Mouse (Mus musculus) monocyte, adult 2 months (primary cell): Measurements from ENCODE around the gene Zfp593.
"Not testable (repeated sequence)": the region's sequence is repeated elsewhere in the genome, so short reads cannot be mapped to it uniquely, and the experiment has no call there.

Experiments used
- DNase-seq, 2 experiments: peaks; one replicate each; pipeline ENCODE4 v3.0.0; 2022; ENCODE audit warnings: low spot score in 2 of 2, low read depth in 1 of 2

The Zfp593 gene

DNA sequence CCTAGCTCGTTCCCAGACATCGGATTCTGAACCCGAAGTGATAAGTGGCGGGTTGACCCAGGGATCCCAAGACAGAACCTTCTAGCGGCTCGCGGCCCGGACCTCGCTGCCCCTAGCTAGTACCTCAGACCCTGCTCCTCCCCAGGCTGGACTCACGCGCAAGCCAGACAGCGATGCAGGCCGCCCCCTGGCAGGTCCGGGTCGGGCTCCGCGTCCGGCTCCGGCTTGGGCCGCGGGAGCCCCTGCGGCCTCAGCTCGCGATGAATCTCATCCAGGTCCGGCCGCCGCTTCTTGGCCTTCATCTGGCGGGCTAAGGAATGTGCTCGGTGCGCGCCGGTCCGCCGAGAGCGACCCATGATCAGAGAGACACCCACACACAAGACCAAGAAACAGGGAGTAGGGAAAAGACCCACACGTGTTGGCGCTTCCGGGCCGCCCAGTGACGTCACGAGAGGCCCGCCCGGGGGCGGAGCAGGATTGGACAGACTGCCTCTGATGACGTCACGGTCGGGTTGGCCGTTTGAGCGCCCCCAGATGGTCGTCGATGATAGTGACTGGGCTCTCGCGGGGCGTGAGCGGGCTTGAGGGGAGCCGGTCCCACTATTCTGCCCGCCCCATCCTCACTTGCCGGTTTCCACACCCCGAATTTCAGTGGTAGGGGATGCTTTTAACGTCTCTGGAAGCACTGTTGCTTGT is at the start of gene Zfp593:
Gene Zfp593 (minus strand): TSS at position 445 of the 696 bp plus-strand sequence.
- peak; percentile 85 to 94 for DNase-seq

DNA sequence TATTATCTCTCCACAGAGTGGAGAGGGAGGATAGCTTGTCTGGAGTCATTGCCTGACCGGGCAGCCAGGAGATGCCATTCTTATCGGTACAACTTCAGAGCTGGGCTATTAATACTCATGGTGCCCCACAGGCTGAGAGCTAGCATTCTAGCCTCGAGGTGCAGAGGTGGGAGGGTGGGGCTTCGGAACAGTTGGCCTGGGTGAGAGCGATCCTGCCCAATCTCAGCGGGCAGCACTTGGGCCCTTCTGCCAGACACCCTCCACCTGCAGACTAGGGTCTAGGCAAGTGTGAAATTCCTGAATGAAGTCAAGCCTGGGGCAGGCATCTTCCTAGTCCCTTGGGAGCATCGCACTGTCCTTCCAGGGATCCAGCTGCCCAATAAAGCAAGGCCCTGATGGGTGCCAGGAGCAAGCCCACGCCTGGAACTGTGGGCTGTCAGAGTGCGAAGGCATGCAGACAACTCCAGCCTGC is 48.3 kb upstream of the Zfp593 start:
- no peak for DNase-seq

DNA sequence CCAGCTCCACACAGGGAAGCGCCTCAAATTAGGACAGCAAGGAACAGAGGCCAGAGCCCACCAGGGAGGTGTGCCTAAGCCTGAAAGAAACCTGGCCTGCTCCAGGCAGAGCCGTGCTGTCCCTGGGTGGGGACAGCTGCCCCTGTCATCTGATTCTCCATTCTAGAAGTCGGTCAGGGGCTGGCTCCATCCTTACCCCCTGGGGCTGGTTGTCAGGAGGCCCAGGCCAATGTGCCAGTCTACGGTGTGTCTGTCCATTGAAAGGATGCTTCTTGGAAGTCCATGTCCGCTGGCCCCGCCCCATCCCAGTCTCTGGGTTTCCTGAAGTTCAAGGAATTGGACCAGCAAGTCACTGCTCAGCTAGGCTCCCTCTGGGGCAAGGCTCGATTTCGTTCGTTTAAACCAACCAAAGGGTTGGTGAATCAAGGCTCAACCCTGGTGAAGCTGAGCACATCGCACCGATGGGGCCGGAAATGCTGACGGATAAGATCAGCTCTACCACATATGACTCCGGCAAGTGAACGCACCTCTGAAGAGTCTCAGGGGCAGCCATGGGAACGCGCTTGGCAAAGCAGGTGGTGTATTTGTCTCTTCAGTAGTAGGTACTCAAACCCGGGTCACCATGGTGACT is 47.8 kb upstream of the Zfp593 start:
- DNase-seq = no peak

DNA sequence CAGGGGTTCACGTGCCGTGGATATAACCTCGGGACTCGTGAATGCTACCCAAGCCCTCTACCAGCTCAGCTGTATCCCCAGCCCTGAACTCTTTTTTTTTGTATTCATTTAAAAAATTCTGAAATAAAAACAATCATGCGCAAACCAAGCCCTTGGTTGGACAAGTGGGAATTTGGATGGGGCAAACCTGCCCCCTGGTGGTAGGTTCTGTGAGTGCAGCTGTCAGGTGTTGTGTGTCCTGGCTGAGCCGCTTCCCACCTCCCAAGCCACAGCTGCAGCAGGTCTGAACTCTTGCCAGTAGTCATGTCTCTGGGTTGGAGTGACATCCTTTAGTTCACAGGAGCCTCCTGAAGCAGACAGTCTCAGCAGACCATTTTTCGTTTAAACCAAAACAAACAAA is 46.7 kb upstream of the Zfp593 start:
- DNase-seq = peak in 1 of 2 experiments; percentile 65

DNA sequence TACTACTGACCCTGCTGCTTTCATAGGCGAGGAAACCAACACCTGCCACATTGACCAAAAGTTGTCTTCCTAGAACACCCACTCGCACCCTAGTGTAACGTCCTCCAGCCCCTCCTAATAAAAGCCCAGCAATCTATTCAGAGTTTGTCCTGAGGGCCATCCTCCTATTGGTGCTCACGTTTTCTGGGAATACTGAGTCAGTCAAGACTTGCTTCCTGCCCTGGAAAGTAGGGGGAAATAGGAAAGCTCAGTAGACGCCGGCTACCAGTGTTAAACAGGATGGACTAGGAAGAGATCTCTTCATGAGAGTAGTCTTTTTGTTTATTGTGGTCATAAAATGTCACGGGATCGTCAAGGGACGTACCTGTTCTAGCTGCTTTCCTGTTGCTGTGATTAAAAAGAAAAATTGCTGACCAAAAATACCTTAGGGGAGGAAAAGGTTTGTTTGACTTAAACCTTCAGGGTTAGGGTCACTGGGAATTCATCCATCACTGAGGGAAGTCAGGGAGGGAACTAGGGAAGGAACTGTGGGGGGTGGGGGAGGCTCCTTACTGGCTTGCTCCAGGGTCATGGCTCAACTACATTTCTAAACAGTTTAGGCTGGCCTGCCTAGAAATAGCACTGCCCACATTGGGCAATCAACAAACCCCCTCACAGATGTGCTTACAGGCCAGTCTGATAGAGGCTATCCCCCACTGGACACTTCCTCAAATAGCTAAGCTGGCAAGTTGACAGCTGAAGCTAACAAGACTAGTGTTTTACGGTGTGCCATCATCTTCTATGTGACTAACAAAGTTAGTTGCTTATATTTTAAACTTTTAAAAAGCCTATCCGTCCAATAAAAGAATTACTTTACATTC is 43.2 kb upstream of the Zfp593 start:
- no peak for DNase-seq

DNA sequence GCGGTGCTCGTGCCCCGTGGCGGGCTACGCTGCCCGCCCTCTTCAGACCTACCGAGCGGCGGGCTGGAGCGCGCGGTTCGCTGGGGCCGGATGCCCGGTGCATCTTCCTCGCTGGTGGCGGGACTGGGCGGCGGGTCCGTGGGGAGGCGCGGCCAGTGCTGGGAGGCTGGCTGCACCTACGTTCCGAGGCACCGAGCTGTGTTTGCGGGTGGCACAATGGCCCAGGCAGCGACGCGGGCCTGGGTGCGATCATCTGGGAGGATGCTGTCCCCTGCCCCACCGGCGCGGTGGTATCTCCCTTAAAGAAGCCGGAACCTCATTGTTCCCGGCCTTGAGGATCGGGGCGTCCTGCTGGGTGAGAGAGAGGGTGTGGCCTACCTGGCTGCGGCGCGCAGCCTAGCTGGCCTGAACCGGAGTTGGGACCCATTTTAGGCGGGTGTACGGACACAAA is 42.2 kb upstream of the Zfp593 start, which contains the start of gene Pdik1l:
Gene Pdik1l (minus strand): TSS at position 321 of the 451 bp plus-strand sequence.
- DNase-seq = peak in 1 of 2 experiments; percentile 38

DNA sequence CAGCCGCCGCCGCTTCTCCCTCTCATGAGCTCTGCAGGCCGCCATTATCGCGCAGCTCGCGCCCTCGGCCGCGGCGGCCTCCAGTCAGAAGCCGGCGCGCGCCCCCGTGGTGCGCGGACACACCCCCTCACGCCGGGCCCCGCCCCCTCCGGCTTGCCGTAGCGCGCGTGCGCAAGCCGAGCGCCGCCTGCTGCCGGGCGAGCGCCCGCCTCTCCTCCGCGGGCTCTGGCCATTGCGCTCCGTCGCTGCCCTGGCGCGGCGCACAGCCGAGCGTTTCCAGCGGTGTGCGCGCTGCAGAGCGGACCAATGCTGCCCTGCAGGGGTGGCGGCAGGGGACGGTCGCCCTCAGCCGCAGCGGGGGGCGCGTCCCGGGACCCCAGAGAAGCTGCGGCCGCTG is 41.8 kb upstream of the Zfp593 start:
- peak; percentile 88 to 96 for DNase-seq

DNA sequence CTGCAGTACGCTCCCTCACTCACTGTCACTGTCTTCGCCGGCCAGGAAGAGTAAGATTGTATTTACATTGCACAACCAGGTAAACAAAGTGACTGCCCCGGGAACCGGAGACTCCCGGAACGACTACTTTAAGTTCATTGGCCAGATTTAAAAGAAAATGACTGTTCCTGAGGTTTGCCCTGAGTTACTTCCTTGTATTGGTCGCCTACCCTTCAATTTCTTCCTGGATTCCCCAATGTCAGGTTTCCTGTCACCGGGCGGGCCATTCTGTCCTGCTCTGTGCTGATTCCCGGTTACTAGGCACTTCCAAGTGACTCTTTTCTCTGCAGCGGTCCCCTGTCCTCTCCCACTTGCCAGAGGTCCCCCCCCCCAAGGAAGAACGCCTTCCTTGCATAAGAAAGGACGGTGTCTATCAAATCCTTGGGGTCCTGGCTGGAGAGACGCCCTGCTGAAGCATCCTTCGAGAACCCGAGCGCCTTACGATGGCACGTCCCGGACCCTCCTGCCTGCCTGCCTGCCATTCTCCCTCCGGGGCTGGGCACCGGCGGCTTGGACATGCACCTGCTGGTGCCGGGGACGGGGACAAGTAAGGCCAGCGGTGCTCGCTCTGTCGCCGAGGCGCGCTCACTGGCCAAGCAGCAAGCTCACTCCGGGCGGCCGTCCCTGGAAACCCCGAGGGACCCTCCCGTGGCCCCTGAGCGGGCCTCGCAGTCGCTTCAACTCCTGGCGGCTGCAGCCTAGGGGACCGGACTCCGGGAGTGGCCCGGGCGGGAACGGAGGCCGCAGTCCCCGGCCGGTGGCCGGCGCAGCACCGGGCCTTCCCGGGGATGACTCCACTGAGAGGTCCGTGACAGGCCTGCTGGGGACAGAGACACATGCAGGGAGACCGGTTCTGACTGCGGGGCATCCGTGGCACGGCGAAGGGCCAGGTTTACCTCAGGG is 41.1 kb upstream of the Zfp593 start:
- DNase-seq = no peak

DNA sequence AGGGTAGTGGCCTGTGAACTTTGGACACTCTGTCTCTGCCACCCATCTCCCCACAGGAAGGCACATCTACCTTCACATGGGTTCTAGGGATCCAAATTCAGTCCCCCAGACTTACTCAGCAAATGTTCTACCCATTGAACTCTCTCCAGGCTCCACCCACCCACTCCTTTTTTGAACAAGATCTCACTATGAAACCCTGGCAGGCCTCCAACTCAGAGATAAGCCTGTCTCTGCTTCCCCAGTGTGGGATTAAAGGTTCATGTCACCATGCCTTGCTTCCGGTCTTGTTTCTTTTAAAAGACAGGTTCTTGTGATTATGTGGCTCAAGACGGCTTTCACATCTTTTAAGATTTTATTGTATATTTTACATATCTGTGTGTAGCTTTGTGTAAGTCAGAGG is 39.5 kb upstream of the Zfp593 start:
- no peak for DNase-seq

DNA sequence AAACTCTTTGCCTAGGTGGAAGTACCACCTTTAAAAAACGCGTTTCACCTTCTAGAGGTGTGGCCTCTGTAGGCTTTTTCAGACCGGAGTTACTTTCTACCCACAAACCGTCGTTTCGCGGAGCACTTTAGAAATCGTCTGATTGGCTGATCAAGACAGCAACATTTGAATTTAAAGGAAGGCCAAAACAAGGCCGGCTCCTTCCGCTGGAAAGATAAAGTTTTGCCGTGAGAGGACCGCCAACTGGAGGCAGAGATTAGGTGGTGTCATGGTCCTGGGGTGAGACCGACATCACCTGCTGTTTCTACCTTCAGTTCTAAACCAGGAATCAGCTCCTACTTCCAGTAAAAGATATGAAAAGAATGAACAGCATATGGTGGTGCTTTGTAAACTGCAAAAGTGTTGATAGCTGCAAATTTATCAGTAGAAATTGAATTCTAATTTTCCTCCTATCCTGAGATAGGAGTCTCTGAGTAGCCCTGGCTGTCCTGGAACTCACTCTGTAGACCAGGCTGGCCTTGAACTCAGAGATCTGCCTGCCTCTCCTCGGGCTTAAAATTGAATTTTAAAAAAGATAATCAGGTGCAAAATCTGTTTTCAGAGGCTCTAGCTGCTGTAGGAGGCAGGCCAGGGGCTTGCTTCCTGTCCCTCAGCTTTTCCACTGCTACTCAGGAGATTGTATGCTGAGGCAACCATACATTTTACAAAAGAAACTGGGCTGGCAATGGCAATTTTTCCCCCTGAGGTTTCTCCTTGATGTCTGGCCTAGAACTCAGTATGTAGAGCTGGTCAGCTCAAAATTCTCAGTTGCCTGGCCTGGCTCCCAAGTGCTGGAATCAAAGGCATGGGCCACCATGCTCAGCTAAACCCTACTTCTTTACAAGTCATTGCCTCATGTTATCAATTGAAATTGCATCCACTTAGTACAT is 28.3 kb upstream of the Zfp593 start:
- no peak for DNase-seq

DNA sequence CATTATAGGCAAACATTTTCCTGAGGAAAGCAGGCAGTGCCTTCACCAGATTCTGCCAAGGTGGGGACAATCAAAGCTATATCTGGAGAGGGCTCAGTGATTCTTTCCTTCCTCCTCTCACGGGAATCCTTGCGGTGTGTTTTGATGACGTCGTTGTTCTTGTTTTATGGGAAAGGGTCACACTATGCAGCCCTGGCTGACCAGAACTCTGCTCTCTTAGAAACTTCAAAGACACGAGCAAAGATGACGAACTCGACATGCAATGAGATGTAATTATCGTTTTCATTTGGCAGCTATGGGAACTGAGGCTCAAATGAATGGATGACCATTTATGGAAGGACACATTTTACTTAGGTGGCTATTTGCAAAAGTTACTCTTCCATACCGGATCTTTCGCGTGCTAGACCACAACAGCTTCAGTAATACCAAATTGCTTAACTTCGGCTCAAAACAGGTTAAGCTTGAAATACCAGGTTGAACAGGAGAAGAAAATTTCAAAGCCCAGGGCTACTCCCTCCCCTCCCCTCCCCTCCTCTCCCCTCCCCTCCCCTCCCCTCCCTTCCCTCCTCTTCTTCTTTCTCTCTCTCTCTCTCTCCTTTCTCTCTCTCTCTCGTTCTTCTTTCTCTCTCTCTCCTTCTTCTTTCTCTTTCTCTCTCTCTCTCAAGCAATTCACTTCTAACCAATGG is 27.5 kb upstream of the Zfp593 start:
- no peak for DNase-seq

DNA sequence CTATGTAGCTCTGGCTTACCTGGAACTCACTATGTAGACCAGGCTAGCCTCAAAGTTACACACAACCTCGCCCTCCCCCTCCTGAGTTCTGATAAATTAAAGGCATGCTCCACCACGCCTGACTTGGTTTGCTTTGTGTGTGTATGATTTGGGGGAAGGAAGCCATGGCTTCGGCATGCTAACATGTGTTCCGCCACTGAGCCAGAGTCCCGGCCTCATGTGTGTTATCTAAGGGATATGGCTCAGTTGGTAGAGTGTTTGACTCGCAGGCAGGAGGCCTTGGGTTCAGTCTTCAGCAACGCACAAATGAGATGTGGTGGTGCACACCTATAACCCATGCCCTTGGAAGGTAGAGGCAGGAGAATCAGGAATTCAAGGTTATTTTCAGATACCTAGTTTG is 26.6 kb upstream of the Zfp593 start:
- no peak for DNase-seq

DNA sequence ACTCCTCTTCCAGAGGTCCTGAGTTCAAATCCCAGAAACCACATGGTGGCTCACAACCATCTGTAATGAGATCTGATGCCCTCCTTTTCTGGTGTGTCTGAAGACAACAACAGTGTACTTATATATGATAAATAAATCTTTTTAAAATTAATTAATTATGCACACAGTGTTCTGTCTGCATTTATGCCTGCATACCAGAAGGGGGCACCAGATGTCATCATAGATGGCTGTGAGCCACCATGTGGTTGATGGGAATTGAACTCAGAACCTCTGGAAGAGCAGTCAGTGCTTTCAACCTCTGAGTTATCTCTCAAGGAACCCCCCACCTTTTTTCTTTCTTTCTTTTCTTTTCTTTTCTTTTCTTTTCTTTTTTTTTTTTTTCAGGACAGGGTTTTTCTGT is 24.2 kb upstream of the Zfp593 start:
- not testable (repeated sequence) for DNase-seq

DNA sequence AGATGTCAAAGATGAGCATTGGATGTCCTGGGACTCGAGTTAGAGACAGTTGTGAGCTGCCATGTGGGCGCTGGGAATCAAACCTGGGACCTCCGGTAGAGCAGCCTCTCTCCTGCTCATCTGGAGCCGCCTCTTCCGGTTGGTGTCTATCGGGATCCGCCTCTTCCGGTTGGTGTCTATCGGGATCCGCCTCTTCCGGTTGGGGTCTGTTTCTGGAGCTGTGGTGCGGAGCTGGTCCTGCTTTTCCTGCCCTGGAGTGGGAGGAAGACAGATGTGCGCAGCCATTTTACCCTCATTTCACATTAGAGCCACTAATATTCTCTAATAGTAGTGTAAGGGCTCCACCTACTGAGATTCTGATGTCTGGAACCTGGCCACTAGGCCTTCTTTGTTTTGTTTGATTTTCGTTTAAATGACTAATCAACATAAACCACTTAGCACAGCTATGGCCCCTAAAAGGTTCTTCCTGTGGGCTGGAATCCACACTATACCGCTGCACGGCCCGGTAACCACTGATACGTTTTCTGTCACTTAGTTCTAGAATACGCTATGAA is 22.8 kb upstream of the Zfp593 start:
- DNase-seq = no peak

DNA sequence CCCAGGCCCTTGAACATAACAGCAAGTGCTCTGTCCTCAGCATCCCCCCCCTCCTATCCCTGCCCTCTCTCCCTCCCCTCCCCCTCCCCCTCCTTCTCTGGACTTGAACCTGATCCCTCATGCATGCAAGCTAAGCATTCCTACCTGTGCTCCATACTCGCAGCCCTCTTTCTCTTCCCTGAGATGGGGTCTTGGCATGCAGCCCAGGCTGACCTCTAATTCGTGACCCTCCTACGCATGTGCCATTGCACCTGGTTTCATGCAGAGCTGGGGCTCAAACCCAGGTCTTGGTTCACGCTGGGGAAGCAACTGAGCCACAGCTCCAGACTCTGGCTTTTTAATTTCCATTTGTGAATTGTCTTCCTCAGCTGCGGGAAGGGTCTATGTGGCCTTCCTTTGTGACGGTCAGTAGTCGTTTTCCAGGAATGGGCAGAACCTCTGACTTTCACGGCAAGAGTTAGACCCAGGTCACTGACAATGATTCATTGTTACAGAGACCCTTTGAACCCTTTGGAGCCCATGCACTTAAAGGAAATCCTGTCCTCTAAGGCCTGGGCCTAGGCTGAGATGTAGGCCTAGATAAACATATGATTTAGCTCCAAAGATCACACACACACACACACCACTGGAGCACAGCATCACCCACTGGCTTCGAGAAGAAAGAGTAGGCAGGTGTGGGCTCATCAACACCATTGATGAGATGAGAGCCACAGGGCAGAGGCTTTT is 20.6 kb upstream of the Zfp593 start:
- DNase-seq = no peak

DNA sequence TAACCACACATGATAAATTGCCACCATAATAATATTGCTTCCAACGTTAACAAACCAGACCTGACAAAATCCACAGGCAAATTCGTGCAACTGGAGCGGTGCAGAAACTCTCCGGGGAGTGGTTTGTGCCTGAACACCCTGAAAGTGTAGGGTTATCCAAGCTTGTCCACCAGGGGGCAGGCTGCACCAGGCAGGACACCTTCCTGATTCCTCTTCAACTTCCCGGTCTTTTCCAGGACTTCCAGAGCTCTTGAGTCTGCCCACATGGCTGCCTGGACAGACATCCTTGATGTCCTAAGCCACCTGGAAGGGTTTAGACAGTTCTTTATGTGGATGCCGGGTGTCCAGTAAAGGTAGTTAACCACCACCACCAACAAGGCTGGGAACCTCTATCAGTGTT is 17.8 kb upstream of the Zfp593 start:
- DNase-seq = no peak

DNA sequence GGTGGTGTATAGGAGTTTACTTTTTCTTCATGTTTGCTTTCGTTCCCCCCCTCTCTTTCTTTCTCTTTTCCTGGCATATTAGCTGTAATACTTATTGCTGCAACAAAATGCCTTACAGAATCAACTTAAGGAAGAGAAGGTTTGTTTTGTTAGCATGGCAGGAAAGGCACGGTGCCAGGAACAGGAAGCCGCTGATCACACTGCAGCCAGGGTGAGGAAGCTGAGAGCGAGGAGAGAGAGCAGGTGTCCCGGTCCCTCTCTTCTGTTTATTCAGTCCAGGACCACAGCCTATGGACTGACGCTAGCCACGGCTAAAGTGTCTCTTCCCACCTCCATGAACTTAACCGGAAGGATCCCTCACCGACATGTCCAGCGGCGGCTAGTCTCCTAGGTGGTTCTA is 13.0 kb upstream of the Zfp593 start:
- no peak for DNase-seq
